Mouse (Mus musculus) hindbrain, embryonic 14.5 days (tissue): ENCODE results near the gene Cyp2d9. TPM values are rescaled to one million over a fixed set of nuclear protein-coding genes. Genes with fewer than 3 reads are reported as not detected.
"Not testable (repeated sequence)": the region's sequence is repeated elsewhere in the genome, so short reads cannot be mapped to it uniquely, and the experiment has no call there.

Source experiments
- ATAC-seq: fragments of 200-750 bp; cut with Nextera tagmentation; 2 replicates; pipeline ENCODE4 v1.8.0; 2017; ENCODE audit warnings: moderate number of reproducible peaks, mild to moderate bottlenecking, moderate TSS enrichment, moderate library complexity; ENCODE audit not compliant: low FRiP score
- DNase-seq: peaks from one replicate; pipeline ENCODE4 v3.0.0-alpha.2; 2015; ENCODE audit warnings: low spot score
- H3K27ac ChIP-seq: fragments of 300-500 bp; sonication (generic); 2 replicates; pipeline ENCODE4 v1.5.1; 2014; ENCODE audit warnings: mild to moderate bottlenecking, moderate library complexity
- H3K27me3 ChIP-seq: fragments of 300-500 bp; sonication (generic); 2 replicates; pipeline ENCODE4 v1.6.1; 2014; ENCODE audit warnings: mild to moderate bottlenecking, low read length, mixed read lengths; ENCODE audit not compliant: control insufficient read depth, insufficient read depth
- H3K36me3 ChIP-seq: fragments of 300-500 bp; sonication (generic); replicated peaks from 2 replicates; pipeline ENCODE4 v1.6.1; 2014; ENCODE audit not compliant: control insufficient read depth, insufficient read depth
- H3K4me1 ChIP-seq: fragments of 300-500 bp; sonication (generic); replicated peaks from 2 replicates; pipeline ENCODE4 v1.6.1; 2014; ENCODE audit warnings: antibody characterized with exemption, low read length, mixed read lengths; ENCODE audit not compliant: control insufficient read depth, insufficient read depth
- H3K4me2 ChIP-seq: fragments of 300-500 bp; sonication (generic); replicated peaks from 2 replicates; pipeline ENCODE4 v1.6.1; 2014; ENCODE audit warnings: mild to moderate bottlenecking, moderate library complexity
- H3K4me3 ChIP-seq: fragments of 300-500 bp; sonication (generic); replicated peaks from 2 replicates; pipeline ENCODE4 v1.5.1; 2014; ENCODE audit warnings: mild to moderate bottlenecking, low read length
- H3K9ac ChIP-seq: fragments of 300-500 bp; sonication (generic); 2 replicates; pipeline ENCODE4 v1.6.1; 2014
- H3K9me3 ChIP-seq: fragments of 300-500 bp; sonication (generic); 2 replicates; pipeline ENCODE4 v1.6.1; 2016; ENCODE audit warnings: low read length; ENCODE audit not compliant: control insufficient read depth
- WGBS: fragments of 180-500 bp; shearing (Covaris S2); extraction: QIAGEN DNeasy Blood & Tissue Kit; methylation state at CpG from one replicate; pipeline ENCODE4 v1.1.7; 2014; 5-methylcytosine and 5-hydroxymethylcytosine counted together
- polyA plus RNA-seq: library from polyadenylated mRNA; unstranded; fragments of >200 nt; fragmentation: Nextera tagmentation; extraction: Ambion mirVana; gene quantifications from 2 replicates; pipeline ENCODE4 v1.2.1, GENCODE M21; 2014

Gene Cyp2d9
- polyA plus RNA-seq, 1 experiment from 2014 or later = not detected

DNA sequence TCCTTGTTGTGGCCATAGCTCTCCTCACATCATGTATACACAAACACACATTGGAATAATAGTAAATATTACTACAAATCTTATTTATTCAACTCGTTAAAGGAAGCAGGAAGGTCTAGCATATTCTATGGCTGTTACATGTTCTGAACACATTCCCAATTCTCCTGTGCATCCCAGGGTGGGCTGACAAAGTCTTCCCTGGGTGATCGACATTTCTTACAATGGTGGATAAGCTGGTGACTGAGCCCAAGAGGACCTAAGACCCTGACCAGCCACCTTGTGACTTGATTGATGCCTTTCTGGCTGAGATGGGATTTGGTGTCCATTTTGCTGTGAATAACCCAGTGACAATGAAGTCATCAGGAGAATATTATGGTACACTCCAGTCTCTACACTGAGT is 2.4 kb downstream of the Cyp2d9 start:
- 93% methylated on average over 2 of the region's 2 CpGs for WGBS
- ATAC-seq (no peak), DNase-seq (no peak)
- H3K4me1 ChIP-seq = no peaks in the 10 kb centered on the region
- H3K36me3 ChIP-seq = no peaks in the 10 kb centered on the region
- no peak overlapping the region for H3K27ac ChIP-seq
- peaks cover 19% of the 10 kb centered on the region for H3K9me3 ChIP-seq
- no peak overlapping the region for H3K9ac ChIP-seq
- no peak overlapping the region for H3K4me3 ChIP-seq
- no peaks in the 10 kb centered on the region for H3K27me3 ChIP-seq
- H3K4me2 ChIP-seq = no peak overlapping the region

DNA sequence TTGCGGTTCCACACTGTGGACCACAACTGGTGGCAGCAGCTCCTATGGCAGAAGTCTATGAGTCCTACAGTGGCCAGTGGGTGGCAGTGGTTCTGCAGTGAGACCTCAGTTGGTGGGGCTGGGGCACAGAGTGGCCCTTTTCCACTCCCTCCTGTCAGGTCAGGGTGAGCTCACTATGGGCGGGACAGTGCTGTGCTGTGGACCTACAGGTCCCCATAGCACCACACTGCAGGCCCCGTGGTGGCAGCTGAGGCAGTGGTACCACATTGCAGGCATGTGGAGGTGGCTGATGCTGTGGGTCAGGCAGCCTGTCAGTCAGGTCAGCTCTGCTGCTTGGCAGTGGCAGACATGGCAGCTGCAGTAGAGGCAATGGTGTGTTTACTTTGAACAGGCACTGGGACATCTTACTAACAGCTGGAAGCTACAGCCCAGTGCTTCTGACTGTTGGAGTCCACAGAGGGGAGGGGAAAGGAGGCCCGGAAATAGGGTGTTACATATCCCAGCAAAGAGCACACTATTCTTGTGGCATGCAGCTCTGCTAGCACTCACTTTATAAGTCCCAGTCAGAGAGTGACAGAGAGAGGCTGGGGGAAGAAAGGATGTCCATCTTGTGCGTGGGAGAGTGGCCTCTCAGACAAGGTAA is 4.9 kb downstream of the Cyp2d9 start:
- ATAC-seq (no peak), DNase-seq (no peak)
- Histone ChIP-seq H3K27ac (no peak overlapping the region), H3K4me3 (no peak overlapping the region), H3K27me3 (no peaks in the 10 kb centered on the region), H3K9me3 (peaks cover 8% of the 10 kb centered on the region), H3K4me1 (no peaks in the 10 kb centered on the region), H3K9ac (no peak overlapping the region), H3K4me2 (no peak overlapping the region), H3K36me3 (no peaks in the 10 kb centered on the region)
- WGBS = 79% methylated on average over 5 of the region's 5 CpGs

DNA sequence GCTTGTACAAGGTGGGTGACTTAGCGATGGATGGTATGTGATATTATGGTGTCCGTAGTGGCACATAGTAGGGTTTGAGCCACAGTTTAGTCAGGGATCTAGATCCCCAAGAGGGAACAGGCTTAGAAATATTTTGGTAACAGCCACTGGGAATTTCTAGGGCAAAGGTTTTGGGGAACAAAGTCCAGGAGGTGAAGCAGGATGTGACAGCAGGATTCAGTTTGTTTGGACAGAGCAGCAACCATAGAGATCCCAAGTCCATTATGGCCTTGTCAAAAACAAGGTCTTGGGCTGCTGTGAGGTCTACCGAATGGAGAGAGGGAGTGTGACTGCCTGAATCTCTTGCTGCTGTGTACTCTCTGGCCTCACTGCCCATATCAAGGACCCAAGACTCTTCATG is 10.4 kb downstream of the Cyp2d9 start:
- Histone ChIP-seq H3K36me3 (no peaks in the 10 kb centered on the region), H3K4me1 (no peaks in the 10 kb centered on the region), H3K9ac (no peak overlapping the region), H3K27ac (no peak overlapping the region), H3K9me3 (no peaks in the 10 kb centered on the region), H3K4me3 (no peak overlapping the region), H3K27me3 (no peaks in the 10 kb centered on the region), H3K4me2 (no peak overlapping the region)
- DNase-seq = no peak
- no peak for ATAC-seq
- WGBS = 93% methylated on average over 3 of the region's 3 CpGs

DNA sequence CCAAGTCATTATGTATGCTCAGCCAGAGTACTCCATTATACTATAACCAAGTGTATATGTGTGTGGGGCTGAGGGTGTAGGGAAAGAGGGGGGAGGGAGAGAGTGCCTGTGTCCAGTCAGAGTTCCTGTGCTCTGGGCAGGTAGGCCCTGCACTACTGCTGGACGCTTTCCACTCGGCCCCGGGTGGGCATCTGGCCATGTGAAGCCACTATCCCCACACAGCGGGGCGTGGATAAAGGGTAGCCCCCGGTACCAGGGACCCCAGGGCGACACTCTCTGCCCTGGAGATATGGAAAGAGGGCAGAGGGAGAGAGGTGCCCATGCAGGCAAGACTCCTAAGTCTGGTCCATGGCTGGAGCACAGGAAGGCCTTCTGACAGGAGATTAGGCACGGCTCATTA is 12.0 kb downstream of the Cyp2d9 start:
- Histone ChIP-seq H3K9me3 (no peaks in the 10 kb centered on the region), H3K36me3 (no peaks in the 10 kb centered on the region), H3K4me1 (no peaks in the 10 kb centered on the region), H3K27ac (no peak overlapping the region), H3K4me2 (no peak overlapping the region), H3K9ac (no peak overlapping the region), H3K27me3 (no peaks in the 10 kb centered on the region), H3K4me3 (no peak overlapping the region)
- ATAC-seq (no peak), DNase-seq (no peak)
- 81% methylated on average over 8 of the region's 8 CpGs for WGBS

DNA sequence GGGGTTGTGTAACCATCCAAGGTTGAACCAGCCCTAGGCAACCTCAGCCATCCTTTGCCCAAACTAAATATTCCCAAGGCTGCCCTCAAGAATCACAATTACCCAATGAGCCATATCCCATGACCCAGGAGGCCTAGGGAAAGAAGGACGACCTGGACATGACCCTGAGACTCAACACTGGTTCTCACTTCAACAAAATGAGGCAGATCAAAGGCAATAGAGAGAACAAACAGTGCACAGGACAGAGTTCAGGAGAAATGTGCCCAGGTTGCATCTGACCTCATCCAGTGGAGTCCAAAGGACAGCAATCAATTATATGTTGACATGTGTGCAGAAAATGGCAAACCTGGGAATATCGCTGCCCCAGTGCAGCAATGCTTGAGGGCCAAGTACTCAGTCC is 16.8 kb downstream of the Cyp2d9 start:
- H3K4me2 ChIP-seq, ATAC-seq, H3K9ac ChIP-seq, H3K4me3 ChIP-seq, H3K27me3 ChIP-seq, H3K9me3 ChIP-seq, DNase-seq, H3K36me3 ChIP-seq, H3K27ac ChIP-seq, H3K4me1 ChIP-seq: not testable (repeated sequence)
- WGBS = 83% methylated on average over 2 of the region's 2 CpGs

DNA sequence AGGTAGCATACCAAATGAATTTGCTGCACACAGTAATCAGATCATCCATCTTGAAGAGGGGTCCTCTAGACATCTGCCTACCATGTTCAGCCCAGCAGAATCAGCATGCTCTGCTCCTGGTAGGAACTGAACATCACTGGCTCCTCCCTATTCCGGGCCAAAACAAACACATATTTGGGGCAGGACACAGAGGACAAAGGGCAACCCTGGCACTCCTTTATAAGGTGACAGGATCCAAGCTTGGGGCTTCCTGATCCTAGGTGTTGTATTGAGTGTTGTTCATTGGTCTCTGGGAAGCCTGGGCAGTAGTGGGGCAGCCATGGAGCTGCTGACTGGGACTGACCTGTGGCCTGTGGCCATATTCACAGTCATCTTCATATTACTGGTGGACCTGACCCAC is 18.9 kb downstream of the Cyp2d9 start:
- WGBS = 96% methylated on average over 1 of the region's 1 CpGs
- not testable (repeated sequence) for H3K27me3 ChIP-seq, H3K9me3 ChIP-seq, H3K4me1 ChIP-seq, ATAC-seq, H3K4me2 ChIP-seq, H3K9ac ChIP-seq, H3K4me3 ChIP-seq, H3K27ac ChIP-seq, H3K36me3 ChIP-seq, DNase-seq

DNA sequence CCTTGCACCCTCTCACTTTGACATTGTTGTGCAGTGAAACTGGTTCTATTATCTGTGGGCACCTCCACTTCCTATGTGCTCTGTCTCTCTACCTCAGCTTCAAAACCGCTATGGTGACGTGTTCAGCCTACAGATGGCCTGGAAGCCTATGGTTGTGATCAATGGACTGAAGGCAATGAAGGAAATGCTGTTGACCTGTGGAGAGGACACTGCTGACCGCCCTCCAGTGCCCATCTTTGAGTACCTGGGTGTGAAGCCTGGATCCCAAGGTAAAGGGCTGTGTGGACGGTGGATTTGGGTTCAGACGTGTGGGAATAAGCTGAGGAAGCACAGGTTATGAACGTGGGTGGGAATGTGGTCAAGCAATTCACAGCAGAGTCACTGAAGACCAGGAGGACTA is 20.3 kb downstream of the Cyp2d9 start:
- not testable (repeated sequence) for H3K36me3 ChIP-seq, H3K9ac ChIP-seq, H3K4me3 ChIP-seq, H3K27me3 ChIP-seq, ATAC-seq, H3K4me1 ChIP-seq, H3K27ac ChIP-seq, H3K4me2 ChIP-seq, DNase-seq, H3K9me3 ChIP-seq
- 83% methylated on average over 6 of the region's 6 CpGs for WGBS

DNA sequence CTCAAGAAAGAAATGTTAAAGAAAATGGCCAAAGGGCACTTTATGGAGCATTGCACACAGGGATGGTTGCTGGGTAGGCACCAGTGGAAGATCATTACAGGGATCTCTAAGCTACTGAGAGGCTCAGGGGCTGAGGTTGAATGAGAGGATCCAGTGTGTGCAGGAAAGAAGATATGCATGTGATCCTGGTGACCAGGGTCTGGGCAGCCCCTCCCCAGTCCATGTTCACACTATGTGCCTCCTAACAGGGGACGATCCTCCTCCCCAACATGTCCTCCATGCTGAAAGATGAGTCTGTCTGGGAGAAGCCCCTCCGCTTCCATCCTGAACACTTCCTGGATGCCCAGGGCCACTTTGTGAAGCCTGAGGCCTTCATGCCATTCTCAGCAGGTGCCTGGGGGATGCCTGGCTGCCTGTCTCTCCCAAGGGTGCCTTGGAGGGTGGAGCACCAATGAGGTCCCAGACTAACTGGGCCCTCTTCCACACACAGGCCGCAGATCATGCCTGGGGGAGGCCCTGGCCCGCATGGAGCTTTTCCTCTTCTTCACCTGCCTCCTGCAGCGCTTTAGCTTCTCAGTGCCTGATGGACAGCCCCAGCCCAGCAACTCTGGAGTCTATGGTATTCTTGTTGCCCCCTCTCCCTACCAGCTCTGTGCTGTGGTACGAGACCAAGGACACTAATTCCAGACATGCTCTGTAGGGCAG is 23.0 kb downstream of the Cyp2d9 start:
- H3K36me3 ChIP-seq, DNase-seq, H3K4me1 ChIP-seq, ATAC-seq, H3K9ac ChIP-seq, H3K27me3 ChIP-seq, H3K4me3 ChIP-seq, H3K4me2 ChIP-seq, H3K27ac ChIP-seq, H3K9me3 ChIP-seq: not testable (repeated sequence)
- WGBS = 84% methylated on average over 6 of the region's 6 CpGs

DNA sequence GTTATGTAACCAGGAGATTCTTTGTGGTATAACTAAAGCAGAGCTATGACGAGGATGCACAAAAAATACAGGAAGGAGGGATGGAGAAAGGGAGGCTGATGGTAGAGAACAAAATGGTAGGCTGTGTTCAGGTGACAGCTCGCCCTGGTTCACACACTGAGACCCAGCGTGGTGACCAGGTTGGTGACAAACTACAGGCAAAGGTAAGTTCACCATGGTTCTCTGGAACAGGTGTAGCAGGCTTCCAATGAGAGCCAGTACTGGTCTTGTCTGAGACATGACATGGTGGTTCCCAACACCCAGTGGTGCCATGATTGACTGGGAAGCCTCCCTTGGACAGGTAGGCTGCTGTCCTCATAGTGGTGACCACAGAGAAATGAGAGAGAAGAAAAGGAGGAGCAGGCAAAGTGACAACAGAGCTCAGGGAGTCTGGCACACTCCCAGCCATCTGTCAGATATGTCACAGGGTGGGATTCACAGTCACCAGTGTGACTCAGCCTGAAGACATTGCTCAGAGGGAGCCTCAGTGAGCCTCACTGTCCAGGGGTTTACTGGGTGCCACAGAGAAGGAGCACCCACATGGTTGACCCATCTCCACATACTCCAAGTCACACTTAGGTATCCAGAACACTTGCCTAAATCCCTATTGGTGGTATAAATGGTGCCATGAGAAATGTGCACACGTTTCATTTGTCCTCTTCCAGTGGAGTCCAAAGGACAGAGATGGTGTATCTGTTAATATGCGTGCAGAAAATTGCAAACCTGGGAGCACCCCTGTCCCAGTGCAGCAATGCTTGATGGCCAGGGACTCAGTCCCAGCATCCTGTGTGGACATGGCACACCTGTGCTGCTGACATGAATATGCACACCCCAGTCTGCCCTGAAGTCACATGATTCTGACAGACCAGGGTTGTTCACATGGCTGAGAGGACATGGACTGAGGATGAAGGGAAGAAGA is 24.1 kb downstream of the Cyp2d9 start:
- Histone ChIP-seq H3K27ac (no peak overlapping the region), H3K4me3 (no peak overlapping the region), H3K4me2 (no peak overlapping the region), H3K9ac (no peak overlapping the region), H3K4me1 (no peaks in the 10 kb centered on the region), H3K27me3 (no peaks in the 10 kb centered on the region), H3K36me3 (no peaks in the 10 kb centered on the region), H3K9me3 (no peaks in the 10 kb centered on the region)
- 82% methylated on average over 5 of the region's 5 CpGs for WGBS
- DNase-seq (no peak), ATAC-seq (no peak)
